10 mouse cellular contexts compared by ENCODE assay signal in the genomic region with DNA sequence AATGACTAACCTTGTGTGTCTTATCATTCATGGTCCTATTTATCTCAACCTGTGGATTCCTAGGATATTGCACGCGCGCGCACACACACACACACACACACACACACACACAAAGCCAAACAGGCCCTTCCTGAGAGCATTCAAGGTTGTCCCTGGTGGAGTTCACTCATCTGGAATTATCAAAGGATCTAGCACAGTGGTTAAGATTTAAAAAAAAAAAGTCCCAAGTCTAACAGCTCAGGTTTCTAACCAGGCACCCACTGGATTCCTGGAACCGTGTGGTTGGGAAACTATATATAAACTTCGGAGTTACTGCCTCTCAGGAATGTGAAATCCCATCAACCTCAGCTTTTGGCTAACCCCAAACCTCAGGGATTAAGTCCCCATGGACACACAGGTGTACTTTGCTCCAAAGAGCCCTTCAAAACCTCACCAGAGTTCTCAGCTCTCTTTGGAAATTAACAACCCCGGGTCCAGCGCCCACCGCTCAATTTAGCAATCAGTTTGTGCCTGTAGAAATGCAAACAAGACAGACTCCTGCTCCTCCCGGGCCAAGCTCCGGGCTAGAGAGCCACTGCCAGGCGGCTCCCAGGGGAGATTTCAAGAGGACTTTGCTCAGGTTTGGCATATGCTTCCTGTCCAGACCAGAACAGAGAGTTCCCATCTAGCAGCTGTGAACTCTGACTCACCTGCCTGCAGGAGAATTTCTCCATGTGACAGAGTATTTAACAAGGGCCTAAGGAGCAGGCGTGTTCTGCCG.
DNase-seq lines count a peak whose midpoint lies in the region; ATAC-seq and TF ChIP-seq lines count a peak whose summit lies in the region.
"Had no signal": no experiment of that assay in that cellular context is flagged by ENCODE, and none has a peak within 500 bp of the region (broad histone marks: within the 10 kb centered on the region; RNA-seq: fewer than 3 reads in every experiment).

No protein-coding gene starts in this region.

- no peaks in the 10 kb centered on the region for H3K9me3 ChIP-seq in neural tube, embryonic 12.5 days
- H3K9me3 ChIP-seq in neural tube, embryonic 15.5 days (replicated peaks): no peaks in the 10 kb centered on the region
- no peaks in the 10 kb centered on the region for H3K9me3 ChIP-seq in kidney, postnatal 0 days (replicated peaks; ENCODE audit: low read length)

- ATAC-seq in neural tube, embryonic 12.5 days (ENCODE audit: low FRiP score, low read depth): no peak
- no peak for ATAC-seq in neural tube, embryonic 15.5 days (ENCODE audit: low FRiP score)
- peak; percentile 87 for ATAC-seq in kidney, postnatal 0 days (replicated peaks; ENCODE audit: low FRiP score, low read depth)

- DNase-seq in heart, adult 2 months: peak; percentile 66 to 77
- DNase-seq in kidney, postnatal 0 days (ENCODE audit: low spot score): peak; percentile 80
- peak; percentile 28 for DNase-seq in lung, postnatal 14 days
- DNase-seq in right cerebral cortex, postnatal 4 days: no peak
- no peak for DNase-seq in layer of hippocampus, adult 8-10 months (ENCODE audit: low spot score in 2 of 2)
- DNase-seq in left cerebral cortex, postnatal 25 days (ENCODE audit: low spot score in 2 of 2): no peak

- H3K9ac ChIP-seq in neural tube, embryonic 12.5 days: 0 out of 2 replicates have a peak overlapping the region, but pooled peaks have one; percentile 26
- no peak overlapping the region for H3K9ac ChIP-seq in neural tube, embryonic 15.5 days (replicated peaks)
- H3K9ac ChIP-seq in heart, adult 2 months (ENCODE audit: low read depth, low read length): no peak overlapping the region
- no peak overlapping the region for H3K9ac ChIP-seq in kidney, postnatal 0 days (ENCODE audit: low read depth, low read length)

- no peak overlapping the region for H3K4me2 ChIP-seq in neural tube, embryonic 12.5 days (replicated peaks)
- no peak overlapping the region for H3K4me2 ChIP-seq in neural tube, embryonic 15.5 days
- H3K4me2 ChIP-seq in kidney, postnatal 0 days (ENCODE audit: low read length): no peak overlapping the region

- no peaks in the 10 kb centered on the region for H3K79me2 ChIP-seq in heart, adult 2 months (replicated peaks; ENCODE audit: control insufficient read depth, insufficient read depth, low read length)

- intact Hi-C loops in heart, adult 2 months (cut with DNase I): loop anchor here (2.0 to 5.0 kb wide), 3 partner anchors 37 to 180 kb away; no protein-coding TSS in a partner anchor
- intact Hi-C loops in left cerebral cortex, postnatal 25 days (cut with DNase I): no loop called here

- TF ChIP-seq CTCF in heart, adult 2 months (IDR thresholded peaks at IDR 0.05): no peak
- TF ChIP-seq CTCF in kidney, postnatal 0 days (IDR thresholded peaks at IDR 0.05; ENCODE audit: low read depth): no peak

- H3K4me3 ChIP-seq in neural tube, embryonic 12.5 days: no peak overlapping the region
- no peak overlapping the region for H3K4me3 ChIP-seq in neural tube, embryonic 15.5 days (replicated peaks)
- no peak overlapping the region for H3K4me3 ChIP-seq in heart, adult 2 months
- no peak overlapping the region for H3K4me3 ChIP-seq in kidney, postnatal 0 days (replicated peaks; ENCODE audit: low read depth, low read length)
- H3K4me3 ChIP-seq: erythroblast, embryonic 14.5 days had no signal

- H3K36me3 ChIP-seq in neural tube, embryonic 12.5 days: no peaks in the 10 kb centered on the region
- H3K36me3 ChIP-seq in neural tube, embryonic 15.5 days: no peaks in the 10 kb centered on the region
- 0 out of 2 replicates have a peak, but pooled peaks cover 2% of the 10 kb centered on the region for H3K36me3 ChIP-seq in heart, adult 2 months (ENCODE audit: control insufficient read depth, insufficient read depth, low read length)
- H3K36me3 ChIP-seq in kidney, postnatal 0 days (ENCODE audit: insufficient read depth, low read length): no peaks in the 10 kb centered on the region

- peak; percentile 97; the same call in 1 of the 2 replicates for TF ChIP-seq EP300 in heart, adult 2 months (IDR thresholded peaks at IDR 0.05; ENCODE audit: insufficient read depth, low read depth, low read length)

- 0 out of 2 replicates have a peak, but pooled peaks have one; percentile 28 for TF ChIP-seq POLR2A in heart, adult 2 months (IDR thresholded peaks at IDR 0.05; ENCODE audit: insufficient read depth, low read depth, low read length)

- WGBS in neural tube, embryonic 12.5 days: 64% methylated on average over 14 of the region's 14 CpGs
- 70% methylated on average over 14 of the region's 14 CpGs for WGBS in neural tube, embryonic 15.5 days
- WGBS in heart, adult 2 months: 39% methylated on average over 14 of the region's 14 CpGs
- 42% methylated on average over 14 of the region's 14 CpGs for WGBS in kidney, postnatal 0 days

- no peak overlapping the region for H3K27ac ChIP-seq in neural tube, embryonic 12.5 days
- no peak overlapping the region for H3K27ac ChIP-seq in neural tube, embryonic 15.5 days (replicated peaks)
- peak overlapping the region; percentile 67 for H3K27ac ChIP-seq in heart, adult 2 months
- H3K27ac ChIP-seq in kidney, postnatal 0 days: peak overlapping the region; percentile 83

- peaks cover 4% of the 10 kb centered on the region; the same call in 1 of the 2 replicates for H3K4me1 ChIP-seq in neural tube, embryonic 12.5 days
- H3K4me1 ChIP-seq in neural tube, embryonic 15.5 days: no peaks in the 10 kb centered on the region
- H3K4me1 ChIP-seq in heart, adult 2 months (ENCODE audit: control insufficient read depth, insufficient read depth, low read length): peaks cover 11% of the 10 kb centered on the region
- H3K4me1 ChIP-seq in kidney, postnatal 0 days (replicated peaks; ENCODE audit: insufficient read depth, low read length): 0 out of 2 replicates have a peak, but pooled peaks cover 3% of the 10 kb centered on the region

- H3K27me3 ChIP-seq in neural tube, embryonic 12.5 days (replicated peaks): no peaks in the 10 kb centered on the region
- no peaks in the 10 kb centered on the region for H3K27me3 ChIP-seq in neural tube, embryonic 15.5 days (replicated peaks)
- H3K27me3 ChIP-seq in heart, adult 2 months (ENCODE audit: control insufficient read depth, insufficient read depth, low read length): no peaks in the 10 kb centered on the region
- no peaks in the 10 kb centered on the region for H3K27me3 ChIP-seq in kidney, postnatal 0 days (ENCODE audit: insufficient read depth, low read length)
- H3K27me3 ChIP-seq: CH12.LX had no signal

Comparison
In these comparisons a context has a peak if more than half of its experiments do, and no peak if none do; other contexts are left out.
1. H3K27ac ChIP-seq: peak in heart, adult 2 months (single experiment) and kidney, postnatal 0 days (single experiment); none in neural tube, embryonic 12.5 days (single experiment) and neural tube, embryonic 15.5 days (single experiment).
2. DNase-seq: peak in heart, adult 2 months (2 of 2), kidney, postnatal 0 days (single experiment) and lung, postnatal 14 days (single experiment); none in right cerebral cortex, postnatal 4 days (single experiment), layer of hippocampus, adult 8-10 months (0 of 2) and left cerebral cortex, postnatal 25 days (0 of 2).